Mouse (Mus musculus) urinary bladder, postnatal 4 days (tissue): ENCODE data around the gene Gpr137.
"Not testable (repeated sequence)": the region's sequence is repeated elsewhere in the genome, so short reads cannot be mapped to it uniquely, and the experiment has no call there.

Experiments used
- DNase-seq, 2 experiments: peaks; one replicate each; pipeline ENCODE4 v3.0.0; 2021 to 2022; ENCODE audit warnings: low spot score in 2 of 2

The Gpr137 gene

DNA sequence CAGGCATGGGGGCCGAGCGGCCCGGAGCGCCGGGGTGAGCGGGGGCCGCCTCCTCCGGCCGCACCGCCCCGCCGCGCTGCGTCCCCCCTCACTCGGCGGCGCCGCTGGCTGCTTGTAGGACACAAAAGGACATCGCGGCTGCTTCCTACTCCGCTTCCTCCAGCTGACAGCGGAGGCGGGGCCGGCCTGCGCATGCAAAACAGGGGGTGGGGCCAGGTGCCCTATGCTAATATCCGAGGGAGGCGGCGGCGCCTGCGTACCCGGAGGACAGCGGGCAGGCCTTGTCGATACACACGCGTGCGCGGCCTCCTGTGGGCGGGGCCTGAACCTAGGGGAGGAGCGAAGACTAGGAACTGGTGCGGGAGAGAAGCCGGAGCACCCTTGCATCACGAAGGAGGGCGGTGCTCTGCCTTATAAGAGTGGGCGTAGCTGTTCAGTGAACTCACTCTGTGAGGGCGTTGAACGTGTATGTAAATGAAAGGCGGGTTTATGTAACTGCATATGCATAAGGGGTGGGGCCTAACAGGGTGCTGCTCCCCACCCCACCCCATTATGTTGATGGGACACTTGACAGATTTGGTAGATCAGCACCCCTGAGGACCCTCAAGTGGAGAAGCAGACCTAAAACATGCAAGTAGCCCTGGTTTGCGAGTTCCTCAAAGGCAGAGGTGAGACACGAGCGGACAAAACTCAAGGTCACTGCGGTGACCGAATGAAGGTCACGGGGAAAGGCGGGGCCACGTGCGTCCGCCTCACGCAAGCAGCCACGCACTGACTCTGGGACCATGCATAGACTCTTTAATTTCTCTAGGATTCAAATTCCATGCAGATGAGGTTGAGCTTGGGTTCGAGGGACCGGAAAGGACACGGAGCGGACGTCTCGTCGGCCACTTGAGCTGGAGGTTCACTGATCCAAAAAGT, 20.4 kb downstream of the Gpr137 start, which contains the start of gene Esrra:
Gene Esrra, minus strand, starts transcription at position 167 of the 921 bp plus-strand sequence.
- DNase-seq, result peak; percentile 100

DNA sequence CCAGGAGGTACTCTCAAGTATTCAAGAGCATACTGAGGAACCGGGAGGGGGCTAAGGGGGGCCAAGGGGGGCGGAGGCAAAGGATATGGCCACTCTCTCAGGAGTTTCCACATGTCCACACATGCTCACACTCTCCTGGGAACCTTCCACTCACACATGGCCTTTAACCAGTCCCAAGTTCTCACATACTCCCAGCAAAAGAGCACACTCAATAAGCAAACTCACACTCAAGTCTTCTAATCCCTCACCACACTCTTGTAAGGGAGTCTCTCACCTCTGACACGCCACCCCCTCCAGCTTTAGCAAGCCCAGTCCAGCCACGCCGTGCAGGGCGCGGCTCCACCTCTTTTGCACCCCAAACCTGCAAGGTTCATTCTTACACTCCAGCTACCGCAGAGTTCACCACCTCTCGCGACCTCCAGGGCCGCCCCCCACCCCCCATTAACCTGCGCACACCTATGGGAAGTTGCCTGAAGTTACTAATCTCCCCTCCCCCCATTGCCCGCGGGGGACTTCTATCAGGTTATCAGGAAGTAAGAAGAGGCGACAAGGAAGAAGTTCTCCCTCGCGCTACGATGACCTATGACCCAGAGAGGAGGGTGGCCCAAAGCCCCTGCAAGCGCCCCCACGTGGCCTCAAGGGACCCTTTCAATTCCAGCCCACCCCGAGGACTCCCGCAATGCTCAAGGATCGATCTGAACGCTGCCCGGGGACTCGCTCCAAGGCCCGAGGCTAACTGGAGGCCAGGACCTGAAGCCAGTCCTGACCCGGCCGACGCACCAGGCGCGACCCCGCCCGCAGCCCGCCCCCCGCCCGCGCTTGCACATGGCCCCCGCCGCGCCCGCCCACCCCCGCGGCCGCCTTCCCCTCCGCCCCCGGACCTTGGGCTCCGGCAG, 21.3 kb downstream of the Gpr137 start:
- no peak for DNase-seq

DNA sequence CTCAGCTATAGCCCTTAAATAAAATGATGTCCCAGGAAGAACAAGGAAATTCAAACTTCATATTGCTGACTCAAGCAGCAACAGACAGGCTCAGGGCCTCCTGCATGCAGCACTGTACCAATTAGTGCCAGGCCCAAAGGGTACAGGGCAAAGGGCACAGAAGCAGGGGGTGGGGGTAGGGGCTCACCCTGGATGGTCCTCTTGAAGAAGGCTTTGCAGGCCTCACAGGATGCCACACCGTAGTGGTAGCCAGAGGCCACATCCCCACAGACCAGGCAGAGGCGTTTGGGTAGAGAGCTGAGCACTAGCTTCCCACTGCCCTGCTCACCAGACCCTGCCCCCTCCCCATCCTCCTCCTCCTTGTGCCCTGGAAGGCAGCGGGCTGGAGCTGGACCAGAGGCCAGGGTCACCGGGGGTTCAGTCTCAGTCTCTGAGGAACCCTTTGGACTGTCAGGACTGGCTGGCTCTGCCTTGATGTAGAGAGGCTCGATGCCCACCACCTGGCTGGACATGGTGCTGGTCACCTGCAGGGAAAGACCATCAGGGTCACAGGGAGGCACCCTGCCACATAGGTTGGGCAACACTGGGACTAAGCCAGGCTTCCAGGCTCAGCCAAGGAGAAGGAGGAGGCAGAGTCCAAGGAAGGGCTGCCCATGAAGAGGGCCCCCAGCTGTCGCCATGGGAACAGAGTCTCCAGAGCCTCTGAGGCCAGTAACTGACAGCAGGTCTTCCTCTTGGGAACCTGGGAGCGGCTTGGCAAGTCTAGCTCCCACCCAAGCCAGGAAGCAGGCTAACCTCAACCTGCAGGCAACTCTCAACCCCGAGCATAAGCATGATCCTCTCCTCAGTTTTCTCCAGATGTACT, 22.2 kb downstream of the Gpr137 start:
- no peak for DNase-seq

DNA sequence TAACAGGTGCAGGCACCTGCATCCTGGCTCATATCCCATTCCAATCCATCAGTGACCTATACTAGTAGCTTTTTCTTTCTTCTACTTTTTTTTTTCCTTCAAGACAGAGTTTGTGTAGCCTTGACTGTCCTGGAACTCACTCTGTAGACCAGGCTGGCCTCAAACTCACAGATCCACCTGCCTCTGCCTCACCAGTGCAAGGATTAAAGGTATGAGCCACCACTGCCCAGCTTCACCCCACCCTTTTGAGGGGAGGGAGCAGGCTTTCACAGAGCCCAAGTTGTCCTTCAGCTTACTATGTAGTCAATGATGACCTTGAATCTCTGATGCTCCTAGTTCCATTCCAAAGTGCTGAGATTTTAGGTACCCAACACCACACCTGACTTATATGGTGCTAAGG, 22.8 kb downstream of the Gpr137 start:
- DNase-seq, result no peak

DNA sequence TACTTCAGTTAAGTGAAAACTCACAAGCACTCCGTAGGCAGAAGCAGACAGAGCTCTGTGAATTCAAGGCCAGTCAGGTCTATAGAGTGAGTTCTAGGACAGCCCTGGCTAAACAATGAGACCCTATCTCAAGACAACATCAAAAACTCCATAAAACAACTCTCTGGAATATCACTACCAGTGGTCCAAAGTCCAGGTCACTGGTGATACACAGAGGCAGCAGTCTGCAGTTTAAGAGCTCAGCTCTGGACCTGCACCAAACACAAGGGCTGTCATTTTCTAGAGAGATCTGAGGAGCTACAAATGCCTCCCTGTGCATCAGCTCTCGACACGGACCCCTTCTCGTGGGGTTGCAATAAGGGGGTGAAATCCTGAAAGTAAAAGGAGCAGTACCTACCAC, 24.0 kb downstream of the Gpr137 start:
- DNase-seq, result no peak

DNA sequence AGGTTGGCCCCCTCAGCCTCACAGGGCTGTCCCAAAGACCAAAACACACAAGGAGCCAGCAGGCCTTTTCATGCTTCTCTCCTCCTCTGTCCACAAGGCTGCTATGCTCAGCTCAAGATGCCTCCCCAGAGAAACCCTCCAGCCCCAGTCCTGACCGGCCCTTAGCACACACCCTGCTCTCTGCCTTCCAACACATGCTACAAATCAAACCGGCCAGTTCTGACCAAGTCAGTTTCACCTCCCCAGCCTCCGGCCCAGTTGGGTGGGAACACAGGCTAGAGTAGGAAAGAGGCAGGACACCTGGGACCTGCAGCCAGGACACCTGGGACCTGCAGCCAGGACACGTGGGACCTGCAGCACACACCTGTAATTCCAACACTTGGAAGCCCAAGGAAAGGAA, 25.8 kb downstream of the Gpr137 start:
- DNase-seq, result no peak

- no peak for DNase-seq
Measured at GRCm38 (mm10) chr19:6915276-6915675, 27.0 kb downstream of the Gpr137 start.

- no peak for DNase-seq
Measured at GRCm38 (mm10) chr19:6914540-6914939, 27.7 kb downstream of the Gpr137 start.

DNA sequence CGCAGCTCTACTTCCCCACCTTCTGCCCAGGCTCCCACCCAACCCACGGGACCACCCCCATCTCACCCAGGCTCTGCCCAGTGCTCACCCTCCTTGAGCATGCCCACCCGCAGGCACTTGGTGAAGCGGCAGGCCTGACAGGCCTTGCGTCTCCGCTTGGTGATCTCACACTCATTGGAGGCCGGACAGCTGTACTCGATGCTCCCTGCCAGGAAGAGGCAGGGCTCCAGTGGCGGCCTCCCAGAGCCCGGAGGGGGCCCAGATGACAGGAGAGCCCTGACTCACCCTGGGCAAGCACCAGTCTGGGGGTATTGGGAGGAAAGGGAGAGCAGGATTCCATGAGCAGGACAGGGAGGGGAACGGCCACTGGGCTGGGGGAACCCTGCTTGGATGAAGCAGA, 28.3 kb downstream of the Gpr137 start:
- DNase-seq, result no peak

GRCm38 (mm10) chr19:6913036-6913435, 29.2 kb downstream of the Gpr137 start:
- DNase-seq, result no peak

GRCm38 (mm10) chr19:6912205-6912970, 29.9 kb downstream of the Gpr137 start:
- no peak for DNase-seq

DNA sequence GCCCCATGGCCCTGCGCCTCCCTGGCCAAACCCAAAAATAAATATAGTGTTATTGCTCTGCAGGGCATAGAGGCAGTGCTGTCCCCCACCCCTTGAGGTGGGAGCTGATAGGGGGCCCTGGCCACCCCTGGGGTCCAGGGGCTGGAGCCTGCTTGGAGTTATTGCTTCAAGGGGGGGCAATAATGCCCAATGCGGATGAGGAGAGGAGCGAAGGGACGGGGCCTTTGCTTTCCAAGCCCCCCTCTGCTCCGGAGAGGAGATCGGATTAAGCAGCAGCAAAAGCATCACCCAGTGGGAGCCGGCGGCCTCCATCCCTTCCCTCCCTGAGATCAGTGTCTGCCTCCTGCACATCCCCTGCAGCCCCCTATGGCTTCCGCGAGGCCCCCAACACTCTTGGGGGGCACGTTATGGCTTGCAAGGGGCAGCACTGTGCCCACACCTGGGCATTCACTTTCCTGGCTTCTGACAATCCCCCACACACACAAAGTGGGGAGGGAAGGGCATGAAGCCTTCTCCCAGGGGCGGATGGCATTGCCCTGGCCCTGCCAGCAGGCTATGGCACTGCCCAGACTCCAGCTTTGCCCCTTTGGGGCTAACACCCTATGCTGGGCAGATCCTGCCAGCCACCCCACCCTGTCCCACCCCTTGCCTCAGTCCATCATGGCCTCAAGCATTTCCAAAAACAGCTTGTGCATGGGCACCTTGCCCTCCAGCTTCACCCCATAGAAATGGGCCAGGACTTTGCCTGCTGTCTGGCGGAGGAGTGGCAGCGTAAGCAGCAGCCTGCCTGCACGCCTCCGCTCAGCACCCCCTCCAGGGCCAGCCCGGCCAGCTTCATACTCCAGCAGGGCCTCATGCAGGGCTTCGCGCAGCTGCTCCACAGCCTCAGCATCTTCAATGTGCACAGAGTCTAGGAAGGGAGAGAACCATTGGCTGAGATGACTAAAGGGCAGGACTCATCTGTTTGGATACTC, 30.9 kb downstream of the Gpr137 start:
- DNase-seq, result no peak

DNA sequence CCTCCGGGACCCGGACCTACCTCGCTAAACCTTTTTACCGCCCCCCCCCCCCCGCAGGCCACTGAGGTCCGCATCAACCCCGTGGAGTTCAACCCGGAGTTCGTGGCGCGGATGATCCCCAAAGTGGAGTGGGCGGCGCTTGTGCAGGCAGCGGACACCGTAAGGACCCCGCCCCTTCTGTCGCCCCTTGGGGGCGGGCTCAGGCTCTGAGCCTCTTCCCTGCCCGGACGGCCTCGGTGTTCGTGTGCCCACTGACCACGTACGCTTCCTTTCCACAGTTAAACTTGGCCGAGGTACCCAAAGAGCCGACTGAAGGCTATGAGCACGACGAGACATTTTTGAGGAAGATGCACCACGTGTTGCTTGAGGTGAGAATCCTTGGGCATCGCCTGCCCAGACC, 32.0 kb downstream of the Gpr137 start:
- DNase-seq, result not testable (repeated sequence)

GRCm38 (mm10) chr19:6909507-6910289, 32.6 kb downstream of the Gpr137 start, which contains the start of the genes Trmt112 and Prdx5:
Trmt112 (plus strand) TSS chr19:6909698.
Prdx5 (minus strand) TSS chr19:6910106.
- peak; percentile 87 to 90 for DNase-seq

DNA sequence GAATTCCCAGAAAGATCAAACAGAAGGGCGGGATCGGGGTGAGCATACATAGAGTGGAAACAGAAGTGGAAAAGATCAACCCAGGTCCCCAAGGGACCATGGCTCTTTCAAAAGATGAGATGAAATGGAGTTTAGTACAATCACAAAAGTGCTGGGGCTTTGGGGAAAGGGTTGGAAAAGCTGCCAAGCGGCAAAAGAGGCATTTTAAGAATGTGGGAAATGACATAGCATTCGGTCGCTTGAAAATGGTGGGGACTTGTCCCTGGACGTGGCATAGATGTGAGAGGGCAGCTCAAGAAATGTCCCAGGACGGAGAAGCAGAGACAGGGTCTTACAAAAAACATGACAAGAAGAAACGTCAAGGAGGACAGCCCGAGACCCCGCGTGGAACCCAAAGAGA, 33.3 kb downstream of the Gpr137 start:
- no peak for DNase-seq

GRCm38 (mm10) chr19:6907811-6908540, 34.3 kb downstream of the Gpr137 start:
- DNase-seq, result no peak

DNA sequence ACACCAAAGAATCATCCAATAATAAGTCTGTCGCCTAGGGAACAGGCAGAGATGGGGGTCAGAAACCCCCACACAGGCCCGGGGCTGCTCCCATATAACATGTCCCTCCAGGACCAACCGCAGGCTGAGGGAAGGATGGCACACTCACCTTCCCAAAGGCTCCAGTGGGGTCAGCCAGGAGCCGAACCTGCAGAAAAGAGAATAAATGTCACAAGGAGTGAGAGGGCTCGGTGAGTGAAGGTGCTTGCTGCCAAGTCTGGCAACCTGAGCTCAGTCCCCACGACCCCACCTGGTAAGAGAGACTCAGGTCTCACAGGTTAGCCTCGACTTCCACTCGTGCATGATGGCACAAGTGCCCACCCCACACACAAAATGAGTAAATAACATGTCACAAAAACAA, 35.2 kb downstream of the Gpr137 start:
- no peak for DNase-seq

DNA sequence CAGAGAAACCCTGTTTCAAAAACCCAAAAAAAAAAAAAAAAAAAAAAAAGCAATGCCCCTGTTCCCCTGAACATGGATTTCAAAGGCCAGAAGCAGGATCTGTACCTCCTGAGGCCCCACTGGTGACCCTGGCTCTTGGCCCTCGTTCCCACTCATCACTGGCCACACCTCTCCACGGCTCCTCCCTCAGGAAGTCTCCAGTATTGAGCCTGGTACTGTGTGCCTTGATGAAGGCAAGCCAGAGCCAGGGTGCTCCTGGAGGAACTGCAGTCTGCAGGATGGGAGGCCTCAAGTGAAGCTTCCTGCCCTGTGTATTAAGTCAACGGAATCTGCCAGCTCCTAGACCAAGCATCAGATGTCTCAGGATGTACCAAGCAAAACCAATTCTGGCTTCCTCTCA, 36.1 kb downstream of the Gpr137 start:
- DNase-seq, result no peak
